Mouse (Mus musculus): Measurements from ENCODE around the gene Blvrb.

GRCm38 (mm10) chr7:27455273-27455672, 7.5 kb downstream of the Blvrb start:
- TF ChIP-seq CTCF (IDR thresholded peaks at IDR 0.05; ENCODE audit: insufficient read depth, low read length) (no peak), POLR2A (IDR thresholded peaks at IDR 0.05; ENCODE audit: borderline replicate concordance, extremely low read depth, low read depth, low read length) (no peak)

All from lung, adult 2 months (tissue).